Mouse (Mus musculus) embryonic fibroblast, embryonic 13.5 days (primary cell): Measurements from ENCODE around the gene Fam129a. TPM values are rescaled to one million over a fixed set of nuclear protein-coding genes. Genes with fewer than 3 reads are reported as not detected.
"Not testable (repeated sequence)": the region's sequence is repeated elsewhere in the genome, so short reads cannot be mapped to it uniquely, and the experiment has no call there.

Experiments
- H3K27ac ChIP-seq: 2 replicates; pipeline ENCODE4 v1.5.1; 2012; ENCODE audit warnings: low read length, control low read depth, inconsistent platforms; ENCODE audit not compliant: insufficient read depth
- H3K4me1 ChIP-seq: 2 replicates; pipeline ENCODE4 v1.6.1; 2011; ENCODE audit warnings: low read length; ENCODE audit not compliant: control insufficient read depth, insufficient read depth
- H3K4me3 ChIP-seq: 2 replicates; pipeline ENCODE4 v1.5.1; 2011; ENCODE audit warnings: mild to moderate bottlenecking, control low read depth, low read length; ENCODE audit not compliant: insufficient read depth
- CTCF ChIP-seq: IDR thresholded peaks from 2 replicates; pipeline ENCODE4 v1.5.1; 2011; ENCODE audit warnings: mild to moderate bottlenecking, control low read depth, low read length, moderate library complexity, borderline replicate concordance; ENCODE audit not compliant: insufficient read depth
- POLR2A ChIP-seq: IDR thresholded peaks from 2 replicates; pipeline ENCODE4 v1.6.1; 2011; ENCODE audit warnings: low read depth, mild to moderate bottlenecking, control low read depth, low read length, moderate library complexity
- polyA plus RNA-seq: library from polyadenylated mRNA; stranded (reverse); fragments of >200 nt; gene quantifications from 2 replicates; pipeline ENCODE4 v1.2.4, GENCODE M21; 2011; ENCODE audit warnings: low read depth; ENCODE audit not compliant: missing spikeins, insufficient read length

Fam129a gene
- polyA plus RNA-seq, 1 experiment: 81.6 TPM

GRCm38 (mm10) chr1:151720566-151720965 lies 149.6 kb downstream of the Fam129a start:
- TF ChIP-seq CTCF (no peak), POLR2A (no peak)
- Histone ChIP-seq H3K4me1 (peaks cover 2% of the 10 kb centered on the region; the same call in 1 of the 2 replicates), H3K4me3 (no peak overlapping the region), H3K27ac (no peak overlapping the region)

- H3K4me1 ChIP-seq: peaks cover 2% of the 10 kb centered on the region; the same call in 1 of the 2 replicates
- H3K27ac ChIP-seq: no peak overlapping the region
- no peak for TF ChIP-seq POLR2A
- no peak for TF ChIP-seq CTCF
- no peak overlapping the region for H3K4me3 ChIP-seq
Observed at GRCm38 (mm10) chr1:151721357-151721983, 150.5 kb downstream of the Fam129a start.

GRCm38 (mm10) chr1:151723771-151724170 lies 152.8 kb downstream of the Fam129a start:
- Histone ChIP-seq H3K4me1 (peaks cover 2% of the 10 kb centered on the region; the same call in 1 of the 2 replicates), H3K27ac (no peak overlapping the region), H3K4me3 (no peak overlapping the region)
- TF ChIP-seq CTCF: no peak
- TF ChIP-seq POLR2A: no peak

GRCm38 (mm10) chr1:151725590-151725989 lies 154.6 kb downstream of the Fam129a start:
- H3K4me3 ChIP-seq: no peak overlapping the region
- H3K27ac ChIP-seq: no peak overlapping the region
- 0 out of 2 replicates have a peak, but pooled peaks cover 2% of the 10 kb centered on the region for H3K4me1 ChIP-seq
- TF ChIP-seq CTCF (no peak), POLR2A (no peak)

- TF ChIP-seq CTCF (no peak), POLR2A (no peak)
- Histone ChIP-seq H3K4me1 (0 out of 2 replicates have a peak, but pooled peaks cover 2% of the 10 kb centered on the region), H3K4me3 (no peak overlapping the region)
Observed at GRCm38 (mm10) chr1:151726358-151726757, 155.4 kb downstream of the Fam129a start.

GRCm38 (mm10) chr1:151728141-151728540 lies 157.2 kb downstream of the Fam129a start:
- 0 out of 2 replicates have a peak, but pooled peaks cover 2% of the 10 kb centered on the region for H3K4me1 ChIP-seq
- TF ChIP-seq POLR2A: no peak
- no peak for TF ChIP-seq CTCF
- no peak overlapping the region for H3K27ac ChIP-seq
- no peak overlapping the region for H3K4me3 ChIP-seq

More at GRCm38 (mm10) chr1:151726358-151726757, 155.4 kb downstream of the Fam129a start:
- no peak overlapping the region for H3K27ac ChIP-seq

GRCm38 (mm10) chr1:151737146-151737545 lies 166.2 kb downstream of the Fam129a start:
- no peak overlapping the region for H3K4me3 ChIP-seq
- H3K27ac ChIP-seq: no peak overlapping the region
- TF ChIP-seq POLR2A: no peak
- no peak for TF ChIP-seq CTCF
- no peaks in the 10 kb centered on the region for H3K4me1 ChIP-seq

GRCm38 (mm10) chr1:151741199-151741621 lies 170.2 kb downstream of the Fam129a start:
- TF ChIP-seq POLR2A (no peak), CTCF (no peak)
- Histone ChIP-seq H3K27ac (no peak overlapping the region), H3K4me1 (no peaks in the 10 kb centered on the region), H3K4me3 (no peak overlapping the region)

- not testable (repeated sequence) for H3K27ac ChIP-seq, H3K4me1 ChIP-seq, H3K4me3 ChIP-seq
Observed at GRCm38 (mm10) chr1:151749894-151750293, 178.9 kb downstream of the Fam129a start.

- Histone ChIP-seq H3K4me3 (no peak overlapping the region), H3K4me1 (peaks cover 2% of the 10 kb centered on the region; the same call in 1 of the 2 replicates), H3K27ac (no peak overlapping the region)
- TF ChIP-seq CTCF (no peak), POLR2A (no peak)
Observed at GRCm38 (mm10) chr1:151752946-151753345, 182.0 kb downstream of the Fam129a start.

GRCm38 (mm10) chr1:151753374-151753929 lies 182.5 kb downstream of the Fam129a start:
- peaks cover 2% of the 10 kb centered on the region; the same call in 1 of the 2 replicates for H3K4me1 ChIP-seq
- H3K27ac ChIP-seq: no peak overlapping the region
- TF ChIP-seq POLR2A: no peak
- no peak for TF ChIP-seq CTCF
- no peak overlapping the region for H3K4me3 ChIP-seq
